Mouse (Mus musculus): ENCODE measurements around the gene Cd9. TPM values are rescaled to one million over a fixed set of nuclear protein-coding genes. Genes with fewer than 3 reads are reported as not detected.

Gene Cd9
- polyA plus RNA-seq, 1 experiment from 2014 or later = 121 TPM

- no peak for ATAC-seq (ENCODE audit: insufficient read depth)
- no peak overlapping the region for H3K9ac ChIP-seq
- no peaks in the 10 kb centered on the region for H3K36me3 ChIP-seq (replicated peaks)
- peaks cover 29% of the 10 kb centered on the region for H3K4me1 ChIP-seq (replicated peaks)
- no peak overlapping the region for H3K27ac ChIP-seq (replicated peaks)
- WGBS (ENCODE audit: insufficient replicate concordance) = 16% methylated on average over 3 of the region's 3 CpGs
- H3K4me3 ChIP-seq (replicated peaks) = no peak overlapping the region
- H3K9me3 ChIP-seq (replicated peaks) = no peaks in the 10 kb centered on the region
- no peaks in the 10 kb centered on the region; the same call in 1 of the 2 replicates for H3K27me3 ChIP-seq
- H3K4me2 ChIP-seq = peak overlapping the region; percentile 63
Observed at GRCm38 (mm10) chr6:125423099-125423498, 71.5 kb downstream of the Cd9 start.

GRCm38 (mm10) chr6:125422051-125422822 lies 72.4 kb downstream of the Cd9 start:
- Histone ChIP-seq H3K27me3 (no peaks in the 10 kb centered on the region; the same call in 1 of the 2 replicates), H3K4me2 (peak overlapping the region; percentile 63), H3K4me3 (replicated peaks) (peak overlapping the region; percentile 31), H3K27ac (replicated peaks) (no peak overlapping the region), H3K4me1 (replicated peaks) (peaks cover 29% of the 10 kb centered on the region), H3K9me3 (replicated peaks) (no peaks in the 10 kb centered on the region), H3K9ac (no peak overlapping the region), H3K36me3 (replicated peaks) (no peaks in the 10 kb centered on the region)
- ATAC-seq (ENCODE audit: insufficient read depth) = no peak; the same call in 1 of the 2 replicates
- 19% methylated on average over 20 of the region's 20 CpGs for WGBS (ENCODE audit: insufficient replicate concordance)

DNA sequence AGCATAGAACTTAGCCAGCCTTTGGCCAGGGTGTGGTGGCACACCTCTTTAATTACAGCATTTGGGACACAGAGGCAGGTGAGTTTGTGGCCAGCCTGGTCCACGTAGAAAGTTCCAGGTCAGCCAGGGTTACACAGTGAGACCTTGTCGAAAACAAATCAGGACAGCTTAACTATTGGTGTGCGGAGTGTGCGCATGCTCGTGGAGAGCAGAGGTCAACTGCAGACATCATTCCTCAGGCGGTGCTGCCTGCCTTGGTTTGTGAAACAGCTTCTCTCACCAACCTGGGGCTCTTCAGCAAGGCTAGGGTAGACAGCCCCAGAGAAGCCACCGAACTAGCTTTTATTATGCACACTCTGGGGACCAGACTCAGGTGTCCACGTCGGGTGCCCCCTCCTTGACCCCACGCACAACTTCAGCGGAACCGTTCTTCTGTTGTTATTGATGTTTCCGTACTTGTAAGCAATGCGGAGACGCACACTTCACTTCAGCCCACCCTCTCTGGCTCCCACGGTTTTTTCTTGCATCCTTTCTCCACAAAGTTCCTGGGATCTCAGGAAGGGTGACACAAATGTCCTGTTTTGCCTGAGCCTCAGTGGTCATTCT lies 74.0 kb downstream of the Cd9 start:
- no peaks in the 10 kb centered on the region for H3K9me3 ChIP-seq (replicated peaks)
- peaks cover 20% of the 10 kb centered on the region for H3K4me1 ChIP-seq (replicated peaks)
- H3K27ac ChIP-seq (replicated peaks) = no peak overlapping the region
- ATAC-seq (ENCODE audit: insufficient read depth) = 0 out of 2 replicates have a peak, but pooled peaks have one; percentile 25
- H3K4me2 ChIP-seq = no peak overlapping the region
- no peak overlapping the region for H3K9ac ChIP-seq
- no peaks in the 10 kb centered on the region; the same call in 1 of the 2 replicates for H3K27me3 ChIP-seq
- WGBS (ENCODE audit: insufficient replicate concordance) = 65% methylated on average over 16 of the region's 16 CpGs
- no peaks in the 10 kb centered on the region for H3K36me3 ChIP-seq (replicated peaks)
- no peak overlapping the region for H3K4me3 ChIP-seq (replicated peaks)

DNA sequence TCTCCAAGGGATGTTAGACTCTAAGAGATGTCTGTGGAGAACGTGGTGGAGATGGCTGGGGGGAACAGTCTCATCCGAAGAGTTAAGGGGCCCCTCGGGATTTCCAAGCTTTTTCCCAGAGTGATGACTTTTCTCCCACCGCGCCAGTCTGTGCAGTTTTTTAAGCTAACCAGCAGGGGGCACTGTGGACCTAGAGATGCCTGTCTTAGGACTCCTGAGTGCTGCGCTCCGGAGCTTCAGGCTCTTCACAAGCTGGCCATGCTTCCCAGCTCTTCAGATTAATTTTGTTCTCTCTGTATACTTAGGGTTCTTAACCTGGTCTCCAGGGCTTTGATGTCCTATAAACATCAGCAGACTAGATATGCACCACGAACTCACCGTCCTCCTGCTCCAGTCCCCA lies 75.8 kb downstream of the Cd9 start:
- H3K9ac ChIP-seq = no peak overlapping the region
- H3K36me3 ChIP-seq (replicated peaks) = no peaks in the 10 kb centered on the region
- H3K4me1 ChIP-seq (replicated peaks) = peaks cover 13% of the 10 kb centered on the region
- ATAC-seq (ENCODE audit: insufficient read depth) = no peak
- 11% methylated on average over 9 of the region's 9 CpGs for WGBS (ENCODE audit: insufficient replicate concordance)
- H3K27ac ChIP-seq (replicated peaks) = no peak overlapping the region
- no peak overlapping the region for H3K4me2 ChIP-seq
- H3K4me3 ChIP-seq (replicated peaks) = no peak overlapping the region
- no peaks in the 10 kb centered on the region; the same call in 1 of the 2 replicates for H3K27me3 ChIP-seq
- no peaks in the 10 kb centered on the region for H3K9me3 ChIP-seq (replicated peaks)

- Histone ChIP-seq H3K36me3 (replicated peaks) (no peaks in the 10 kb centered on the region), H3K27ac (replicated peaks) (no peak overlapping the region), H3K9ac (no peak overlapping the region), H3K9me3 (replicated peaks) (no peaks in the 10 kb centered on the region), H3K4me3 (replicated peaks) (no peak overlapping the region), H3K4me1 (replicated peaks) (peaks cover 9% of the 10 kb centered on the region; the same call in 1 of the 2 replicates), H3K27me3 (no peaks in the 10 kb centered on the region; the same call in 1 of the 2 replicates), H3K4me2 (no peak overlapping the region)
- no peak for ATAC-seq (ENCODE audit: insufficient read depth)
- 63% methylated on average over 9 of the region's 9 CpGs for WGBS (ENCODE audit: insufficient replicate concordance)
Observed at GRCm38 (mm10) chr6:125413326-125413725, 81.3 kb downstream of the Cd9 start.

DNA sequence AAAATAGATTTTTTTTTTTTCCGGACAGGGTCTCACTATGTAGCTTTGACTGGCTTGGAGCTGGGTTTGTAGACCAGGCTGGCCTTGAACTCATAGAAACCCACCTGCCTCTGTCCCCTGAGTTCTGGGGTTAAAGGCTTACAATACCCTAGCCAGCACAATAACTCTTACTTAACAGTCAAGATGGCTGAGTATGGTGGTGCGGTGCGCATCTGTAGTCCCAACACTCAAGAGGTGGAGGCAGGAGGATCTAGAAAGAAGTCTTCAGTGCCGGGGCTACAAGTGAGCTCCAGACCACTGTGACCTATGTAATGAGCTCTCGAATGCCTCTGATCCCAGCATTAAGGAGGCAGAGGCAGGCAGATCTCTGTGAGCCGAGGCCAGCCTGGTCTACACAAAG lies 82.9 kb downstream of the Cd9 start:
- Histone ChIP-seq H3K4me1 (replicated peaks) (peaks cover 9% of the 10 kb centered on the region; the same call in 1 of the 2 replicates), H3K27ac (replicated peaks) (no peak overlapping the region), H3K9ac (no peak overlapping the region), H3K36me3 (replicated peaks) (no peaks in the 10 kb centered on the region), H3K9me3 (replicated peaks) (no peaks in the 10 kb centered on the region), H3K4me2 (no peak overlapping the region), H3K27me3 (no peaks in the 10 kb centered on the region), H3K4me3 (replicated peaks) (no peak overlapping the region)
- WGBS (ENCODE audit: insufficient replicate concordance) = 58% methylated on average over 6 of the region's 6 CpGs
- ATAC-seq (ENCODE audit: insufficient read depth) = no peak

- 27% methylated on average over 8 of the region's 8 CpGs for WGBS (ENCODE audit: insufficient replicate concordance)
- H3K36me3 ChIP-seq (replicated peaks) = no peaks in the 10 kb centered on the region
- peaks cover 9% of the 10 kb centered on the region; the same call in 1 of the 2 replicates for H3K4me1 ChIP-seq (replicated peaks)
- no peaks in the 10 kb centered on the region for H3K9me3 ChIP-seq (replicated peaks)
- H3K27me3 ChIP-seq = no peaks in the 10 kb centered on the region
- H3K4me2 ChIP-seq = peak overlapping the region; percentile 24; the same call in 1 of the 2 replicates
- no peak overlapping the region for H3K4me3 ChIP-seq (replicated peaks)
- peak; percentile 42; the same call in 1 of the 2 replicates for ATAC-seq (ENCODE audit: insufficient read depth)
- H3K27ac ChIP-seq (replicated peaks) = no peak overlapping the region
- no peak overlapping the region for H3K9ac ChIP-seq
Observed at GRCm38 (mm10) chr6:125410995-125411547, 83.5 kb downstream of the Cd9 start.

DNA sequence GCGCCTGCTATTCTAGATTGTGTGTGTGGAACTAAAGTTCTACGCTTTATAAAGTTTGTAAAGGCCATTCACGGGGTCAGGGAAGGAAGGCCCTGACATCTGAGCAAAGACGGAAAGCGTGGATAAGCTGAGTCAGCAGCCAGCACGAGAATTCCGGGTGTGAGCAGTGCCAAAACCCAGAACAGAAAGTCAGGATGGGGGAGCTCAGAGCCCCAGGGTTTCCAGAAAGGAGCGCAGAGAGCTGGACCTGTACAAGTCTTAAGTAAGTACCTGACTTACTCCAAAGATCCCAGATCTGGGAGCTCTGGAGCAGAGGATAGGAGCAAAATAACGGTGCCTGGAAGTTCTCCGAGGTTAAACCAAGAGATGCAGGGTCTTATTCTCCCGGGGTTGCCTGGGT lies 84.0 kb downstream of the Cd9 start:
- 51% methylated on average over 11 of the region's 11 CpGs for WGBS (ENCODE audit: insufficient replicate concordance)
- Histone ChIP-seq H3K4me3 (replicated peaks) (no peak overlapping the region), H3K9me3 (replicated peaks) (no peaks in the 10 kb centered on the region), H3K4me2 (no peak overlapping the region), H3K36me3 (replicated peaks) (no peaks in the 10 kb centered on the region), H3K9ac (no peak overlapping the region), H3K27ac (replicated peaks) (no peak overlapping the region), H3K27me3 (no peaks in the 10 kb centered on the region), H3K4me1 (replicated peaks) (peaks cover 13% of the 10 kb centered on the region)
- ATAC-seq (ENCODE audit: insufficient read depth) = no peak

Other genes with a start within 250 kb of the Cd9 start
- gene Tuba3a, start 208.7 kb downstream of the Cd9 start, polyA plus RNA-seq (2015; fragmentation: Nextera tagmentation; extraction: Ambion mirVana) = not detected in 2 replicates
- 20.6 and 25.1 TPM in 2 replicates for gene Ltbr, start 180.9 kb downstream of the Cd9 start, polyA plus RNA-seq (2015; fragmentation: Nextera tagmentation; extraction: Ambion mirVana)
- gene Scnn1a, start 174.1 kb downstream of the Cd9 start, polyA plus RNA-seq (2015; fragmentation: Nextera tagmentation; extraction: Ambion mirVana) = 0.64 and 0.79 TPM in 2 replicates
- 29.4 and 31.0 TPM in 2 replicates for gene Tnfrsf1a, start 145.4 kb downstream of the Cd9 start, polyA plus RNA-seq (2015; fragmentation: Nextera tagmentation; extraction: Ambion mirVana)
- gene Plekhg6, start 114.0 kb downstream of the Cd9 start, polyA plus RNA-seq (2015; fragmentation: Nextera tagmentation; extraction: Ambion mirVana) = 0.70 and 0.86 TPM in 2 replicates
- gene Vwf, start 52.0 kb upstream of the Cd9 start, polyA plus RNA-seq (2015; fragmentation: Nextera tagmentation; extraction: Ambion mirVana) = 8.5 and 11.9 TPM in 2 replicates
- gene Ano2, start 195.6 kb upstream of the Cd9 start, polyA plus RNA-seq (2015; fragmentation: Nextera tagmentation; extraction: Ambion mirVana) = 0.03 TPM in 1 of 2 replicates, not detected in the other